ENCODE assay signal across 9 mouse cellular contexts in genomic region chr5:67095651-67096377, GRCm38 (mm10). TPM values are rescaled to one million over a fixed set of nuclear protein-coding genes. Genes with fewer than 3 reads are reported as not detected.
DNase-seq lines count a peak whose midpoint lies in the region; ATAC-seq and TF ChIP-seq lines count a peak whose summit lies in the region.
"Had no signal": no experiment of that assay in that cellular context is flagged by ENCODE, and none has a peak within 500 bp of the region (broad histone marks: within the 10 kb centered on the region; RNA-seq: fewer than 3 reads in every experiment).

No protein-coding gene starts in this region.

- no peak for ATAC-seq in forebrain, embryonic 16.5 days
- ATAC-seq in limb, embryonic 13.5 days (ENCODE audit: low FRiP score, low read depth) = no peak
- ATAC-seq in stomach, postnatal 0 days (ENCODE audit: low FRiP score, low TSS enrichment) = no peak

- peak overlapping the region; percentile 67 for H3K4me3 ChIP-seq in gastrocnemius, adult 2 months
- peak overlapping the region; percentile 37 for H3K4me3 ChIP-seq in ES-Bruce4 (ENCODE audit: low read depth, low read length)
- peak overlapping the region; percentile 15 for H3K4me3 ChIP-seq in forebrain, embryonic 16.5 days (replicated peaks; ENCODE audit: low read length)
- peak overlapping the region; percentile 38 for H3K4me3 ChIP-seq in limb, embryonic 13.5 days
- peak overlapping the region; percentile 39 for H3K4me3 ChIP-seq in stomach, postnatal 0 days (ENCODE audit: low read depth, low read length)
- H3K4me3 ChIP-seq: myocyte had no signal

- under 1% methylated on average over 47 of the region's 47 CpGs for WGBS in forebrain, embryonic 16.5 days
- WGBS in limb, embryonic 13.5 days = under 1% methylated on average over 46 of the region's 47 CpGs
- WGBS in stomach, postnatal 0 days = 1% methylated on average over 46 of the region's 47 CpGs

- no peak for DNase-seq in gastrocnemius, adult 2 months
- no peak for DNase-seq in gastrocnemius, postnatal 36 days
- no peak for DNase-seq in stomach, postnatal 0 days (ENCODE audit: low spot score)
- DNase-seq in c-Kit-positive CD71-positive TER-119-positive erythroid progenitor cells, embryonic 14.5 days (ENCODE audit: low spot score) = no peak
- DNase-seq in B cell, adult 2 months = no peak

- peak overlapping the region; percentile 61 for H3K9ac ChIP-seq in ES-Bruce4 (ENCODE audit: low read depth, poor library complexity, severe bottlenecking)
- no peak overlapping the region for H3K9ac ChIP-seq in forebrain, embryonic 16.5 days (replicated peaks; ENCODE audit: low read depth, low read length)
- H3K9ac ChIP-seq in limb, embryonic 13.5 days = no peak overlapping the region
- peak overlapping the region; percentile 35; the same call in 1 of the 2 replicates for H3K9ac ChIP-seq in stomach, postnatal 0 days (ENCODE audit: low read length)

- no peak for TF ChIP-seq EP300 in ES-Bruce4 (IDR thresholded peaks at IDR 0.05; ENCODE audit: insufficient read depth, low read depth, low read length)
- TF ChIP-seq EP300 in stomach, postnatal 0 days (optimal IDR thresholded peaks at IDR 0.05) = no peak

- no peaks in the 10 kb centered on the region for H3K36me3 ChIP-seq in ES-Bruce4 (ENCODE audit: control insufficient read depth, insufficient read depth, low read length, poor library complexity, severe bottlenecking)
- H3K36me3 ChIP-seq in forebrain, embryonic 16.5 days (ENCODE audit: control insufficient read depth, insufficient read depth) = no peaks in the 10 kb centered on the region
- H3K36me3 ChIP-seq in limb, embryonic 13.5 days = no peaks in the 10 kb centered on the region
- H3K36me3 ChIP-seq in stomach, postnatal 0 days (ENCODE audit: control insufficient read depth, insufficient read depth, low read length) = no peaks in the 10 kb centered on the region

- peak overlapping the region; percentile 32; the same call in 1 of the 2 replicates for H3K4me2 ChIP-seq in forebrain, embryonic 16.5 days (ENCODE audit: low read length)
- peak overlapping the region; percentile 57 for H3K4me2 ChIP-seq in limb, embryonic 13.5 days (replicated peaks)
- peak overlapping the region; percentile 46 for H3K4me2 ChIP-seq in stomach, postnatal 0 days (replicated peaks; ENCODE audit: low read depth)

- intact Hi-C loops in gastrocnemius, adult 2 months (cut with DNase I) = loop anchor here (10.0 kb wide), 1 partner anchor 129 kb away; no protein-coding TSS in a partner anchor
- intact Hi-C loops in gastrocnemius, postnatal 36 days (cut with DNase I) = loop anchor here (10.0 kb wide), 1 partner anchor 509 kb away; the partner anchor contains the start of gene Shisa3

- no peaks in the 10 kb centered on the region for H3K4me1 ChIP-seq in ES-Bruce4 (ENCODE audit: control insufficient read depth, insufficient read depth, low read length)
- H3K4me1 ChIP-seq in forebrain, embryonic 16.5 days (replicated peaks; ENCODE audit: control insufficient read depth, insufficient read depth, low read length) = peaks cover 9% of the 10 kb centered on the region
- peaks cover 16% of the 10 kb centered on the region for H3K4me1 ChIP-seq in limb, embryonic 13.5 days
- H3K4me1 ChIP-seq in stomach, postnatal 0 days (replicated peaks; ENCODE audit: control insufficient read depth, insufficient read depth) = no peaks in the 10 kb centered on the region

- H3K27me3 ChIP-seq in ES-Bruce4 (ENCODE audit: control insufficient read depth, insufficient read depth, low read length, poor library complexity, severe bottlenecking) = peaks cover 37% of the 10 kb centered on the region
- peaks cover 65% of the 10 kb centered on the region for H3K27me3 ChIP-seq in forebrain, embryonic 16.5 days (replicated peaks; ENCODE audit: control insufficient read depth, insufficient read depth, low read length)
- H3K27me3 ChIP-seq in limb, embryonic 13.5 days = peaks cover 95% of the 10 kb centered on the region
- peaks cover 38% of the 10 kb centered on the region; the same call in 1 of the 2 replicates for H3K27me3 ChIP-seq in stomach, postnatal 0 days (ENCODE audit: control insufficient read depth, insufficient read depth, low read length)

- TF ChIP-seq CTCF in gastrocnemius, adult 2 months (IDR thresholded peaks at IDR 0.05) = no peak
- peak; percentile 16 for TF ChIP-seq CTCF in ES-Bruce4 (IDR thresholded peaks at IDR 0.05; ENCODE audit: low read depth, low read length)
- TF ChIP-seq CTCF in stomach, postnatal 0 days (IDR thresholded peaks at IDR 0.05; ENCODE audit: low read depth) = 0 out of 2 replicates have a peak, but pooled peaks have one; percentile 10

- TF ChIP-seq POLR2A in ES-Bruce4 (IDR thresholded peaks at IDR 0.05; ENCODE audit: insufficient read depth, low read length) = no peak

- H3K27ac ChIP-seq in gastrocnemius, adult 2 months = no peak overlapping the region
- no peak overlapping the region for H3K27ac ChIP-seq in ES-Bruce4 (ENCODE audit: insufficient read depth, low read length)
- no peak overlapping the region for H3K27ac ChIP-seq in forebrain, embryonic 16.5 days (ENCODE audit: low read length)
- no peak overlapping the region for H3K27ac ChIP-seq in limb, embryonic 13.5 days
- H3K27ac ChIP-seq in stomach, postnatal 0 days (replicated peaks) = no peak overlapping the region

- no peaks in the 10 kb centered on the region for H3K9me3 ChIP-seq in ES-Bruce4 (replicated peaks; ENCODE audit: control insufficient read depth, insufficient read depth, low read length, poor library complexity, severe bottlenecking)
- no peaks in the 10 kb centered on the region for H3K9me3 ChIP-seq in forebrain, embryonic 16.5 days (ENCODE audit: control insufficient read depth, low read length)
- H3K9me3 ChIP-seq in limb, embryonic 13.5 days = no peaks in the 10 kb centered on the region
- H3K9me3 ChIP-seq in stomach, postnatal 0 days (ENCODE audit: control insufficient read depth, low read length) = no peaks in the 10 kb centered on the region

RNA-seq across cellular contexts. Expression of gene Phox2b, which starts 3.3 kb away (rescaled TPM):
- total RNA-seq in gastrocnemius, adult 2 months (2021) = not detected
- not detected for total RNA-seq in gastrocnemius, postnatal 36 days (2021)
- polyA plus RNA-seq in ES-Bruce4 (2011; ENCODE audit: insufficient read depth, insufficient read length, low read depth, missing spikeins) = not detected in 2 replicates
- not detected in 2 replicates for polyA plus RNA-seq in forebrain, embryonic 16.5 days (2015; fragmentation: Nextera tagmentation; extraction: Ambion mirVana)
- 0.05 TPM in 1 of 2 replicates, not detected in the other for polyA plus RNA-seq in limb, embryonic 13.5 days (2015; fragmentation: Nextera tagmentation; extraction: Ambion mirVana)
- polyA plus RNA-seq in stomach, postnatal 0 days (2015; fragmentation: Nextera tagmentation; extraction: Ambion mirVana) = 5.7 and 6.2 TPM in 2 replicates
- polyA plus RNA-seq: myocyte had no signal

Comparison
In these comparisons a context has a peak if more than half of its experiments do, and no peak if none do; other contexts are left out.
1. H3K4me3 ChIP-seq: peak in every context shown above with its lines; median percentile 67 in gastrocnemius, adult 2 months; 39 in stomach, postnatal 0 days; 38 in limb, embryonic 13.5 days; 37 in ES-Bruce4; 15 in forebrain, embryonic 16.5 days.
2. H3K9ac ChIP-seq: peak in ES-Bruce4 (single experiment) and stomach, postnatal 0 days (single experiment); none in forebrain, embryonic 16.5 days (single experiment) and limb, embryonic 13.5 days (single experiment).
3. Peak in every context shown above with its lines, with median percentiles within 50 percentile points of each other: H3K4me2 ChIP-seq.